Mouse (Mus musculus): Measurements from ENCODE around the gene Tecpr1. TPM values are rescaled to one million over a fixed set of nuclear protein-coding genes. Genes with fewer than 3 reads are reported as not detected.

Tecpr1 gene
- total RNA-seq (2021), result 10 to 100 TPM; 86.2 to 93.0 TPM

DNA sequence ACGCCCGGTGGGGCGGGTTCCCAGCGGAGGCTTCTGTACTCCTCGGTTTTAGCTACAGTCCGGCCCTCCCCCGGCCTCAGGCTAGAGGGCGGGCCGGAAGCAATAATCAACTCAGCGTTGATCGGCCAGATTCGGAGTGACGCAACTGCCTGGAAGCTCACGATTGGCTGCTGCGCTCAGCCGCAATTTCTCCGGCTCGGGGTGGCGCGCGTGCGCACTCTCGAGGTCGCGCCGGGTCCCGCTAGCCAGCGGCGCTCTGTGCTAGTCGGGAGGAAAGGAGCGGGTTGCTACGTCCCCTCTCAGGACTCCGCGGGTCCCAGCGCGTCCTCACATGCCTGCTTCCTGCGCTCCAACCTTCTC, at the start of gene Tecpr1:
Tecpr1 (minus strand) TSS at position 113 of the 360 bp plus-strand sequence.
- DNase-seq (ENCODE audit: low spot score in 2 of 2), result peak; percentile 93 to 94
- intact Hi-C loops (cut with DNase I), result loop anchor here (5.0 kb wide), 1 partner anchor 34 kb away; no protein-coding TSS in a partner anchor

DNA sequence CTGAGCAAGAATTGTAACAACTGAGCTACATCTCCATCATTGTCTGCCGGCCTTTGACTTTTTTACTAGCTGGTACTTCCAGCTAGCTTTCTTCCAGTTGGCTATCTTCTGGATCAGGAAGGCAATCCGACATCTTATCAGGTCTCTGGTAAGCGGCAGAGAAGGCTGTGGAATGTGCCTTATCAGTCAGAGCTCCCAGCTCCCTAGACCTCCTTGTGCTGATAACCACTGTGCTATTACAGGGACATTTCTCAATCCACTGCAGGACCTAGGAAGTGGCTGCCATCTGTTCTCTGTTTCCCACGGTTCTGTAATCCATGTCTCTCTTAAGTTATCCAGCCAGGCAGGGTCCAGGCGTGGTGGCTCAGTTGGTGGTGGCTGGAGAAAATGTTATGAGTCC, 48.4 kb upstream of the Tecpr1 start:
- no peak for DNase-seq (ENCODE audit: low spot score in 2 of 2)
- intact Hi-C loops (cut with DNase I), result no loop called here

DNA sequence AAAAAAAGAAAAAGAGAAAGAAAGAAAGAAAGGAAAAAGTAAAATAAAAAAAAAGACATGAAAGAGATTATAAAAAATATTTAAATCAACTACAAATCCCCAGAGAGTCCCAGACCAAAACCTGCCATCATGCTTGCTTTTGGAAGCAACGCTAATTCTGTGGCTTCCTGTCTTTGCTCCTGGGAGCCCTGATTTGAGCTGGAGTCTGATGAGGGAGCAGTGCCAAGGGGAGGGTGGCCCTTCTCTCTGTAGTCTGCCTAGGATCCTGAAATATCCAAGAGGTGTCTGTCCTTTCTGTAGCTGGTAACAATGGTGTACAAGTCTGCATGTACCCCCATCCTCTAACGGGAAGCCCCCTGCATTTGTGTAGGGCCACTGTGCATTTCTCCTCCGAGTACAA, 47.7 kb upstream of the Tecpr1 start:
- DNase-seq (ENCODE audit: low spot score in 2 of 2), result no peak
- intact Hi-C loops (cut with DNase I), result no loop called here

DNA sequence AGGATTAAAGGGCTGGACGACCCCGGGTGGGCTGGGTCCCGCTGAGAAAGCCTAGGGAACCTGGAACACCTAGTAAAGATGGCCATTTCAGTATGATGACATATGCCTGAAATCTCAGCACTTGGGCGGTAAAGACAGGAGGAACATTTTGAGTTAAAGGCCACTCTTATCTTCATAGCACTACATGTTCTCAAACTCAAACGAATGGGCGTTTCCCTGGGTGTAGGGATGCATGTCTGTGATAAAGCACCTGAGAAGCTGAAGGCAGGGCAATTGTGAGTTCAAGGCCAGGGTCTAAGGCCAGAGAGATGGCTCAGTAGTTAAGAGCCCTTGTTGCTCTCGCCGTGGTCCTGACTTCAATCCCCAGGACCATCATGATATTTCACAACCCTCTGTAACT, 47.0 kb upstream of the Tecpr1 start:
- no peak for DNase-seq (ENCODE audit: low spot score in 2 of 2)
- intact Hi-C loops (cut with DNase I), result no loop called here

DNA sequence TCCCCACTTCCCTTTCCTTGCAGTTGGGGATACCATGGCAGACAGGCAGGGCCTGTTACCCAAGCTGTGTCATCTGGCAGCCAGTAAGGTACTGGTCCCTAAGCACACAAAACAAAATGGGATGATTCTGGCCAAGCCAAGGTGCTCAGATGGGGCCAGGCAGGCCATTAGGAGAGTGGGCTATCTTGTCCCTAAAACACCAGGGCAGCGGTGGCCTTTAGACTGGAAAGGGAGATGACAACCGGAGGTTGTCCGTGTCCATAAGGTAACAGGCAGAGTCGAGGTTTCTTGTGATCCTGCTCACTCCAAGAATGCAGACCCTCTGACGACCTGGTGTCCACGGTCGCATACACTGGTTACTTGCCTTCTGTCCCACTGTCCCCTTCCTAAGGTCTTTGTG, 46.5 kb upstream of the Tecpr1 start:
- intact Hi-C loops (cut with DNase I), result no loop called here
- DNase-seq (ENCODE audit: low spot score in 2 of 2), result no peak

DNA sequence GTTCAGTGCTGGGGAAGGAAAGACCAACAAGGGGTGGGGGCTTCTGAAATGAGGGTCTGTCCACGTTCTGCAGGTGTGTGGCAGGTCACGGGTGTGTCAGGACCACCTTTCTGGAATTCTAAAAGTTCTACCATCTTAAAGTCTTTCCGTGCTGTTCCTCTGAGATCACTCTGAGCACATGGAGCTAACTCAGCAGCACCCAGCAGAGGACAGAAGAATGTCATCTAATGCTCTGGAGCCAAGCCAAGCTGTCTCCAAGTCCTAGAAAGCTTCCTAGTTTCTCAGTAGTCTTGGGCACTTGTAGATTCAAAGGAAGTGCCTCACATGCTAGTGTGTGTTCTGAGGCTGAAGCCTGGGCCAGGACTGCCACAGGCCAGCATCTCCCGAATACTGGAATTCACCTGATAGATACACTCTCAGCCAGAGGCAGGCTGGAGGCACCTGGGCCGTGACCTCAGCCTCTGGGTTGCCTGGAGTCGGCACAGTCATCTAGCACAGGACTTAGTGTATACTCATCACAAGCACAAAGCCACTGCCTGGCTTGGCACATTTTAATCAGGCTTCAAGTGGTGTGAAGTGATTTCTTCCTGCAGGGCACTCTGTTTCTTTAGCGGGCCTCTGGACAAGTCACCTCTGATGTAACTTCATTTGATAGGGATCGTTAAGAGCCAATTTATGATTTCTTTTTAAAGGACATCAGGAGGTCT, 44.3 kb upstream of the Tecpr1 start:
- DNase-seq (ENCODE audit: low spot score in 2 of 2), result no peak
- intact Hi-C loops (cut with DNase I), result no loop called here

DNA sequence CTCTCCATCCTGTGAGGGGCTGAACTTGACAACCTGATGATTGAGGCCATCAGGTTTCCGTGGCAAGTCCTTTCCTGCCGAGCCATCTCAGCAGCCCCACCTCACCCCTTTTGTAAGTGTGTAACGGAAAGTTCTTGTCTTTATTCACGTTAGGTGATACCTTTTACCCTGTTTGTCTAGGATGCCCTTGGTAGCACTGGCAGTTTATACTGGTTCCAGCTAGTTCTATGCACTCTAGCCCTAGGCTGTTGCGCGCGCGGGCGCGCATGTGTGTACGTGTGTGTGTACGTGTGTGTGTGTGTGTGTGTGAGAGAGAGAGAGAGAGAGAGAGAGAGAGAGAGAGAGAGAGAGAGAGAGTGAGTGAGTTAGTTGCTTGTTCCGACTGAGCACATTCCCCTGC, 40.1 kb upstream of the Tecpr1 start:
- intact Hi-C loops (cut with DNase I), result no loop called here
- DNase-seq (ENCODE audit: low spot score in 2 of 2), result no peak

DNA sequence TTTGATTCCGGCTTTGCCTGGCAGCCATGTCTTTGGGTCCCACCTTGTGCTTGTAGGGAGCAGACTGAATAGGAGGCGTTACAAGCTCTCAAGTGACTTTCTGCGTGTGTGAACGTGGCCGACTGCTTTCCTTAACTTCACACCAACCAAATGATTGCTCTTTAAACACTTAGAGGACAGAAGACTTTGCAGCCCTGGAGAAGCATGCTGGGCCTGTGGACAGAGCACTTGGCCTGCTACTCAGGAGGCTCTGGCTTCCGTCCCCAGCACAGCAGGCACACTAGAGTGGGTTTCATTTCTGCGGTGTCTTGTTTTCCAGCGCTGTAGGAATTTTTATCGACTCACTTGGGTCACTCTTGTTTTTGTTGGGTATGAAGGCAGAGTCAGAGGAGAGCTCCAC, 39.7 kb upstream of the Tecpr1 start:
- no peak for DNase-seq (ENCODE audit: low spot score in 2 of 2)
- intact Hi-C loops (cut with DNase I), result no loop called here

DNA sequence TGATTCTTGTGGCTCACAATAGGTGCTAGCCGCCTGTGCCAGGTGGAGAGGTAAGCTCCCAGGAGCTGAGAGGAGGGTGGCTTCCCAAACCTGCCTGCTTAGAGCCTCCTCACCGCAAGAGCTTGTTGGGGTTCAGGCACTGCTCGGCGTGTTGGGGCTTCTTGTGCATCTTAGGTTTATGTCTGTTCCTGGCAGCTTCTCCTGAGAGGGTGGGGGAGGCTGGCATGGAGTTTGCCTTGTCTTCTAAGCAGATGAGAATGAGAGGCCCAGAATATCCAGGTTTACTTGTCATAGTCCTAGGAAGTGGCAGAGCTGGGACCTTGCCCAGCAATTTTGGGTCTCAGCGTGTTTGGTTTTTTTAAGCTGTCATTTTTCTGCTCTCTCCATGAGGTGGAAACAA, 38.4 kb upstream of the Tecpr1 start:
- peak in 1 of 2 experiments; percentile 38 for DNase-seq (ENCODE audit: low spot score in 2 of 2)

DNA sequence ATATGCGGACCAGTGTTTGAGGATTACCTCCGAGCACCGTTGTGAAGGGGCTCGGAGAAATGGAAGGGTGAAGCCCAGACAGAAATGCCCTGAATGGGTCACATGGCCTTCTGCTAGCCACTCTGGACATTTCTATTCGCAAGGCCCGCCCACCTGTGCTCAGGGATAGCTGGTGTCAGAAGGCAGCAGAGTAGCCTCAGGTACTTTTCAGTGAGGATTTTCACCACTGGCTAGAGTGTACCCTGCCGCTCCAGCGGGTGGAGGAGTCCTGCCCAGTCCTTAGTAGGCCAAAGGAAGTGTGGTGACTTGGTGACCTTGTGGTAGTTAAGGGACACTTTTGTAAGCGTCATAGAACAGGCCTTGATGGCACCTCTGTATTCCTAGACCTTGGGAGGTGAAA, 37.9 kb upstream of the Tecpr1 start:
- intact Hi-C loops (cut with DNase I), result no loop called here
- DNase-seq (ENCODE audit: low spot score in 2 of 2), result no peak

More for the DNA sequence above, 38.4 kb upstream of the Tecpr1 start:
- intact Hi-C loops (cut with DNase I), result no loop called here

DNA sequence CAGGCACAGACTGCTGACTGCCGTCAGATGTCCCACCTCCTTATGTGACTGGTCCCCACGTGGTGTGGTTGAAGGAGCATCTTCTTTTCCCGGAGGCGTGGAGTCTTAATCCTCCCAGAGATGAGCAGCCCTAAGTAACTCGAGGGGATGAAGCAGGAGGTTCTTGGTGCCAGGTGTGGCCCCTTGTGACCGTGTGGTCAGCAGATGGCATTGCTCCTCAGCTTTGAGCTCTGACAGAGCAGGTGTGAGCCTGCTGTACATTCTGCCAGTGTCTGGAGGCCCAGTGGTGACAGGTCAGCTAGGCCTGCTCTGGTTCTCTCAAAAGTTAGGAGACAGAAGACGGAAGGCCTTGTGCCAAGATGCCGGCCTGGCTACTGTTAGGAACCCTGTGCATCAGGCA, 37.0 kb upstream of the Tecpr1 start:
- intact Hi-C loops (cut with DNase I), result no loop called here
- no peak for DNase-seq (ENCODE audit: low spot score in 2 of 2)

DNA sequence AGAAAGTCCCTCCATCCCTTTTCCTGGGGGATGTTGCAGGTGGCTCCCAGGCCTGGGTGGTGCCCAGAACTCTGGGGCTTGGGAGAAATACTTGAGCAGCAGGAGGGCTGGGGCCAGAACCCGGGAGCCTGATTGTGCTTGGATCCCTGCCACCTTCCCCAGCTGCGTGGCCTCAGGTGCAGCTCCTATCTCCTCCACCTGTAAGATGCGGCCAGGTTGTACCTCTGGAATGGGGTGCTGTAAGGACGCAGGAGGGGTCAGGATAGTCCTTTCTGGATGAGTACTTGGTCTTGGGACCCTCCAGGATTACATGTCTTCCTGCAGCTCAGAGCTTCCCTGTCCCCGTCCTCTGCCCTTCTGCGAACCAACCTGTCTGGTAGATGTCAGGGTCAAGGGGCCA, 35.8 kb upstream of the Tecpr1 start:
- no peak for DNase-seq (ENCODE audit: low spot score in 2 of 2)
- intact Hi-C loops (cut with DNase I), result loop anchor here (5.0 kb wide), 1 partner anchor 37 kb away; the partner anchor contains the start of gene Tecpr1

DNA sequence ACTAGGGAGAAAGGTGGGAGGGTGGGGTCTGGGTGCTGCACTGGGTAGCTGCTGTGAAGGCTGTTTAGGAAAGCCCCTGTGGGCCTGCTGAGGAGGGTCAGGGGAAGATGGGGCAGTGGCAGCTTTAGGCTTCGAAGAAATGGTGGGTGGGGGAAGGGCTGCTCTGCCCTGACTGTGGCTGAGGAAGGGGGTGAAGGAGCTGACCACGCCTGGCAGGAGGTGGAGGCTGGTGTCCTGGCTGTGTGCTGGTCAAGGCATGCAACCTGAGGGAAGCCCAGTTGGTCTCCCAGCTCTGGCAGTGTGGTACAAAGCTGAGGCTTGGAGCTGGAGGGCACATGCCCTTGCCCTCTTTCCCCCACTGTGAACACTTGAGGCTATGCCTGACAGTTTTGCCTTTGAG, 35.3 kb upstream of the Tecpr1 start:
- intact Hi-C loops (cut with DNase I), result loop anchor here (5.0 kb wide), 1 partner anchor 36 kb away; the partner anchor contains the start of gene Tecpr1
- no peak for DNase-seq (ENCODE audit: low spot score in 2 of 2)

DNA sequence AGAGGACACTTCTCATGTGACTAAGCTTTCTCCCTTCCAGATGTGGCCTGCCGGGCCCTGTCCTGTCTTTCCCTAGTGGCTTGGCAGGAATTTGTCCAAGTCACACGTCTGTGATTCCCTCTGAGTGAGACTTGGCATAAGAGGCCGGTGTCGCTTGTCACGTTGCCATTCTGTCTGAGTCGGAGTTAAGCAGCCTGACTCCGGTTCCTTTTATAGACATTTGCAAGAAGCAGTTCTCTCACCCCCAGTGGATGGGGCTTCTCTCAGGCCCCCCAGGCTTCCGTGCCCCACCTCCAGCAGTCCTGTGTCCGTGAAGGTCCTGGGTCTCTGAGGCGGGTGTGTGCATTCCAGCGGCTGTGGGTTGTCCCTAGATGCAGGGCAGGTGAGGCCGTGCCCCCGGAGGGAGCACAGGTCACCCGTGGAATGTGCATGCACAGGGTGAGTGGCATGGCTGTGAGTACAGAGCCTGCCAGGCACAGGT, 34.8 kb upstream of the Tecpr1 start:
- intact Hi-C loops (cut with DNase I), result loop anchor here (5.0 kb wide), 1 partner anchor 36 kb away; the partner anchor contains the start of gene Tecpr1
- DNase-seq (ENCODE audit: low spot score in 2 of 2), result no peak

DNA sequence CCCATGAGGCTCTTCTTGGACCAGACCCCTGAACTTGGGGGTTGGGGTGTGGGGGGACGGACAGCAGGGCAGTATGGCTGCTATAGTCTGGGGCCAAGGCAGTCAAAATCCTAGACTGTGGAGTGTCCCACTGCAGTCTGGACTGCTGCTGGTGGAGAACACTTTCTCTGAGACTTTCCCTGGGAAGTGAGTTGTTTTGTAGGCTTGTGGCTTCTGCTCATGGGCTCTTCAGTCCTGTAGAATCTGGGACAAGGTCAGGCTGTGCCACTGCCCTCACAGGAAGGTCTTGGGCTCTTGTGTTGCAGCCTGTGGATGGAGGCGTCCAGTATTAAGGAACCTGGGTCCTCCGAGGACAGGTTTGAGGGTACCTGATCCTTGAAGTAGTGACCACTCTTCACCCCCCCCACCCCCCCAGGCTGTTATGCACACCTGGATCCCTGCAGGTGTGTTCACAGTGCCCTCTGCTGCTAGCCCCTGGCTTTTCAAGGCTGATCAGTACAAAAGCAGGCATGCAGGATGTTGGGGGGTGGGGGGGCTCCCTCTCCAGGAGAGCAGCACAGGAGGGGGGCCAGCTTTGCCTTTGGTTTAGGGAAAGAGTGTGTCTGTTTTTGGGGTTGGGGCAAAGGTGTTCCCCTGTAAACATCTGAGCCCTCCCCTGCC, 34.2 kb upstream of the Tecpr1 start:
- intact Hi-C loops (cut with DNase I), result loop anchor here (5.0 kb wide), 1 partner anchor 35 kb away; the partner anchor contains the start of gene Tecpr1
- no peak for DNase-seq (ENCODE audit: low spot score in 2 of 2)

DNA sequence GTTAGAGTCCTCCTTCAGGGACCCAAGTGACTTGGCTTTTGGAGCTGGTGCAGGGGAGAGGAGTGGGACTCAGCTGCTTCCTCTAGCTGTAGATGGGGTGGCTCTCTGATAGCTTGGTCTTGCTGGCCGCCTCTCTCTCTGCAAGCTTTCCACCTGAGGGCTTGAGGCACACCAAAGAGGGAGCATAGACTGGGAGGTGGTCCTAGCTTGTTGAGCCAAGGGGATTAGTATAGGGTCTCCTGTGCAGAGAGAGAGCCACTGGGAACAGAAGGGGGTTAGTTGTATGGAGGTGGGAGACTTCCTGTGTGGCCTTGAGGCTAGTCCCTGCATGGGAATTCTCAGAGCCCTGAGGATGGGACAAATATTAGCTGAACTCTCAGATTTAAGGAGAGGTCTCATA, 33.5 kb upstream of the Tecpr1 start:
- intact Hi-C loops (cut with DNase I), result loop anchor here (5.0 kb wide), 1 partner anchor 35 kb away; the partner anchor contains the start of gene Tecpr1
- no peak for DNase-seq (ENCODE audit: low spot score in 2 of 2)

DNA sequence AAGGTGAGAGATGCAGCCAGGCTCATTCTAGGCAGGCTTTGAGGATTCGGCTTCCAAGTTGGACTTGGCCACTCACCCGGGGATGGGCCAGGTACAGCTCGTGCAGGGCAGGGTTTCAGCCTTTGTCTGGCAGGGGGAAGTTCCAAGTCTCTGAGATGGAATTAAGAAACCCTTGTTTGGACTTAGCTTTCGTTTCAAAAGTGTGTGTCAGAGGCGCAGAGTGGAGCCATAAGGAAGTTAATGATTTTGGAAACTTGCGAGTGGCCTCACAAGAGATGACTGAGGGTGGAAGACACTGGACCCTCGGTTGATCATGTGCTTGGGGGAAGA, 33.1 kb upstream of the Tecpr1 start:
- intact Hi-C loops (cut with DNase I), result loop anchor here (5.0 kb wide), 1 partner anchor 34 kb away; the partner anchor contains the start of gene Tecpr1

DNA sequence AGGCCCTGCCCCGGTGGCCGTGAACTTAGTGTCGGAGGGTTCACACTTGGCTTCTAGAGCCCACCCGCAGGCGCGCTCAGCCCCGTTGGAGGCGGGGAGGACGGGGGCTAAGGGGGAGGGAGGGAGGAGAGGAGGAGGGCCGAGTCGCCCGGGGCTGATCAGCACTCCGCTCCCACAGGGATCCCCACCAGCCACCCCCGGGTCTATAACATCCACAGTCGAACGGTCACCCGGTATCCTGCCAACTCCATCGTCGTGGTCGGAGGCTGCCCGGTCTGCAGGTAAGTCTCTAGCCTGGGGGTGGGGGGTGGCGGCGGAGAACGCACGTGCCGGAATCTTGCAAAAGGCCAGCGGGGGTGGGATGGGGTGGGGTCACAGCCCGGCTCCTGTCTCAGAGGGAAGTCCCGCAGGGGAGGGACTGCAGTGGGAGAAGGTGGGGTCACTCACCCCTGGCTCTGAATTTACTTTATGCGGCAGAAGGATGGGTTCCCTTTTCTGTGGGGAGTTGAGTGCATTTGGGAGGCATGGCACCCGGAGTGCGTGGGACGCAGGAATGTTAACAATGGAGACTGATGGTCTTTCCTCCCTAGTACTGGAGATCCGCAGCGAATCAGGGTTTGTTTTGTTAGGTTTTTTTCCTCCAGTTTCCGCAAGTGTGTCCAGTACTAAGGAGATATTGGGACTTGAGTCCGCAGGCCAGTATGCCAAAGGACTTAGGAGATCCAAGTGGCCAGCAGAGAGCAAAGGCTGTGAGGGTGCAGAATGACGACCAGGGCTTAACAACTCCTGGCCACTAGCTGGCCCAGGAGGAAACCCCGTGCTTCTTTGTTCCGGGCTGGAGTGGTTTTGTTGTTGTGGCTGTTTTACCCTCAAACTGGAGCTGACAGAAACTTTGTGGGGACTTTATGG, 32.5 kb upstream of the Tecpr1 start:
- DNase-seq (ENCODE audit: low spot score in 2 of 2), result peak; percentile 48 to 50
- intact Hi-C loops (cut with DNase I), result loop anchor here (5.0 kb wide), 1 partner anchor 34 kb away; the partner anchor contains the start of gene Tecpr1

More for the DNA sequence above, 33.1 kb upstream of the Tecpr1 start:
- DNase-seq (ENCODE audit: low spot score in 2 of 2), result no peak

DNA sequence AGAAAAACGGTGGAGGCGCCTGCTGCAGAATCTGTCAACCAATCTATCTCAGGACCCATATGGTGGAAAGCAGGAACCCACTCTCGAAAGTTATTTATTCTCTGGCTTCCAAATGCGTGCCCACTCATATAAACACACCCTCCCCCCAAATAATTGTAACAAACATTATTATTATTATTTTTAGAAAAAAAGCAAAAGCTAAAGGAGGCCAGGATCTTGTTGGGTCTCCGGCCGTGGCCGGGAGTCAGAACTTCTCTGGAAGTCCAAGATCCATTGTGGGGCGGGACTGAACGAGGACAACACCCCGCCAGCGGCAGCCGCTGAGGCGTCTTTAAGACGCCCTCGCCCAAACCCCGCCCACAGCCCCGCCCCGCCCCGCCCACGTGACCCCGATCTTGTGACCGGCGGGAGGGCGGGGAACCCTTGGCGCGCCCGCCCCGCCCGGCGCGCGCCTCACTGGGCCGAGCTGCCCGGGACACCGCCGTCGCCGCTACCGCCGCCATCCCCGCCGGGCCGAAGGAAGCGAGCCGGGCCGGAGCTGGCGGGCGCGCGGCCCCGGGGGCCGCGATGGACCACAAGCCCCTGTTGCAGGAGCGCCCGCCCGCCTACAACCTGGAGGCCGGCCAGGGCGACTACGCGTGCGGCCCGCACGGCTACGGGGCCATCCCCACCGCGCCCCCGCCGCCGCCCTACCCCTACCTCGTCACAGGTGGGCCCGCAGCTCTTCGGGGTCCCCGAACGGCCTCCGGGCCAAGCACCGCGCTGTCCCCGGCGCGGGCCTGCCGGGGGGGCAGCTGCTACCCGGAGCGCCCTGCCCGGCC, 31.6 kb upstream of the Tecpr1 start:
- peak; percentile 79 to 87 for DNase-seq (ENCODE audit: low spot score in 2 of 2)
- intact Hi-C loops (cut with DNase I), result loop anchor here (5.0 kb wide), 1 partner anchor 33 kb away; the partner anchor contains the start of gene Tecpr1

Measured in left cerebral cortex, postnatal 36 days (tissue).